Mouse (Mus musculus) neural tube, embryonic 14.5 days (tissue): ENCODE measurements around the gene Zdhhc22. TPM values are rescaled to one million over a fixed set of nuclear protein-coding genes. Genes with fewer than 3 reads are reported as not detected.

Experiments used
- ATAC-seq: fragments of 200-750 bp; cut with Nextera tagmentation; 2 replicates; pipeline ENCODE4 v1.8.0; 2017; ENCODE audit warnings: low read depth, mild to moderate bottlenecking, moderate TSS enrichment, moderate library complexity
- H3K27ac ChIP-seq: fragments of 300-500 bp; sonication (generic); 2 replicates; pipeline ENCODE4 v1.5.1; 2014; ENCODE audit warnings: low read depth, mild to moderate bottlenecking, control low read depth, low read length, moderate library complexity, mixed read lengths
- H3K27me3 ChIP-seq: fragments of 300-500 bp; sonication (generic); 2 replicates; pipeline ENCODE4 v1.6.1; 2014; ENCODE audit warnings: low read length; ENCODE audit not compliant: control insufficient read depth, insufficient read depth
- H3K36me3 ChIP-seq: fragments of 300-500 bp; sonication (generic); 2 replicates; pipeline ENCODE4 v1.6.1; 2014; ENCODE audit warnings: low read length, mixed read lengths; ENCODE audit not compliant: control insufficient read depth, insufficient read depth
- H3K4me1 ChIP-seq: fragments of 300-500 bp; sonication (generic); 2 replicates; pipeline ENCODE4 v1.6.1; 2014; ENCODE audit warnings: low read length; ENCODE audit not compliant: control insufficient read depth, insufficient read depth
- H3K4me2 ChIP-seq: fragments of 300-500 bp; sonication (generic); 2 replicates; pipeline ENCODE4 v1.6.1; 2014; ENCODE audit warnings: mild to moderate bottlenecking, low read depth, low read length, control low read depth
- H3K4me3 ChIP-seq: fragments of 300-500 bp; sonication (generic); 2 replicates; pipeline ENCODE4 v1.5.1; 2014; ENCODE audit warnings: low read depth, low read length, control low read depth, mixed read lengths
- H3K9ac ChIP-seq: fragments of 300-500 bp; sonication (generic); replicated peaks from 2 replicates; pipeline ENCODE4 v1.6.1; 2014; ENCODE audit warnings: low read depth, mild to moderate bottlenecking, control low read depth, low read length, mixed read lengths
- H3K9me3 ChIP-seq: fragments of 300-500 bp; sonication (generic); 2 replicates; pipeline ENCODE4 v1.6.1; 2016; ENCODE audit warnings: low read length; ENCODE audit not compliant: control insufficient read depth
- WGBS: fragments of 180-500 bp; shearing (Covaris S2); extraction: QIAGEN DNeasy Blood & Tissue Kit; methylation state at CpG from one replicate; pipeline ENCODE4 v1.1.7; 2014; 5-methylcytosine and 5-hydroxymethylcytosine counted together
- polyA plus RNA-seq: library from polyadenylated mRNA; unstranded; fragments of >200 nt; fragmentation: Nextera tagmentation; extraction: Ambion mirVana; gene quantifications from 2 replicates; pipeline ENCODE4 v1.2.1, GENCODE M21; 2014

Zdhhc22 gene
- polyA plus RNA-seq, result 10.3 and 20.5 TPM in 2 replicates

- peaks cover 32% of the 10 kb centered on the region for H3K27me3 ChIP-seq
These were observed at the start of gene Zdhhc22 for GRCm38 (mm10) chr12:86989890-86990754. TSS of gene Zdhhc22 (minus strand) at chr12:86990430.

GRCm38 (mm10) chr12:87036631-87037030, 46.4 kb upstream of the Zdhhc22 start:
- H3K27ac ChIP-seq, result no peak overlapping the region
- ATAC-seq, result no peak
- H3K4me2 ChIP-seq, result no peak overlapping the region
- H3K4me1 ChIP-seq, result no peaks in the 10 kb centered on the region
- no peaks in the 10 kb centered on the region for H3K36me3 ChIP-seq
- no peaks in the 10 kb centered on the region for H3K9me3 ChIP-seq
- H3K4me3 ChIP-seq, result no peak overlapping the region
- 97% methylated on average over 7 of the region's 7 CpGs for WGBS
- H3K9ac ChIP-seq, result no peak overlapping the region
- no peaks in the 10 kb centered on the region for H3K27me3 ChIP-seq

More at GRCm38 (mm10) chr12:86989890-86990754, at the start of gene Zdhhc22:
- peak; percentile 84 for ATAC-seq
- peak within 1 kb of the TSS; percentile 77 for H3K9ac ChIP-seq
- peak within 1 kb of the TSS; percentile 84 for H3K4me2 ChIP-seq
- H3K9me3 ChIP-seq, result no peaks in the 10 kb centered on the region
- peaks cover 6% of the 10 kb centered on the region; the same call in 1 of the 2 replicates for H3K4me1 ChIP-seq
- WGBS, result 1% methylated on average over 55 of the region's 68 CpGs
- peak within 1 kb of the TSS; percentile 39 for H3K27ac ChIP-seq
- H3K36me3 ChIP-seq, result no peaks in the 10 kb centered on the region
- H3K4me3 ChIP-seq, result peak within 1 kb of the TSS; percentile 58

GRCm38 (mm10) chr12:87031163-87031763, 41.0 kb upstream of the Zdhhc22 start:
- Histone ChIP-seq H3K27ac (no peak overlapping the region), H3K9ac (no peak overlapping the region), H3K9me3 (no peaks in the 10 kb centered on the region), H3K4me1 (0 out of 2 replicates have a peak, but pooled peaks cover 3% of the 10 kb centered on the region), H3K4me2 (no peak overlapping the region), H3K4me3 (no peak overlapping the region), H3K36me3 (no peaks in the 10 kb centered on the region), H3K27me3 (no peaks in the 10 kb centered on the region)
- WGBS, result 80% methylated on average over 5 of the region's 5 CpGs
- no peak for ATAC-seq

GRCm38 (mm10) chr12:87029251-87029976, 39.2 kb upstream of the Zdhhc22 start:
- no peaks in the 10 kb centered on the region for H3K36me3 ChIP-seq
- ATAC-seq, result no peak
- no peak overlapping the region for H3K4me2 ChIP-seq
- H3K9ac ChIP-seq, result no peak overlapping the region
- no peaks in the 10 kb centered on the region for H3K27me3 ChIP-seq
- H3K27ac ChIP-seq, result no peak overlapping the region
- no peak overlapping the region for H3K4me3 ChIP-seq
- H3K4me1 ChIP-seq, result 0 out of 2 replicates have a peak, but pooled peaks cover 3% of the 10 kb centered on the region
- 71% methylated on average over 5 of the region's 5 CpGs for WGBS
- H3K9me3 ChIP-seq, result no peaks in the 10 kb centered on the region

- no peaks in the 10 kb centered on the region for H3K27me3 ChIP-seq
- no peak overlapping the region for H3K27ac ChIP-seq
- no peak for ATAC-seq
- H3K9me3 ChIP-seq, result no peaks in the 10 kb centered on the region
- no peaks in the 10 kb centered on the region for H3K36me3 ChIP-seq
- 68% methylated on average over 2 of the region's 2 CpGs for WGBS
- H3K4me1 ChIP-seq, result 0 out of 2 replicates have a peak, but pooled peaks cover 3% of the 10 kb centered on the region
- H3K9ac ChIP-seq, result no peak overlapping the region
- H3K4me2 ChIP-seq, result peak overlapping the region; percentile 76; the same call in 1 of the 2 replicates
- H3K4me3 ChIP-seq, result no peak overlapping the region
These were observed 37.8 kb upstream of the Zdhhc22 start for GRCm38 (mm10) chr12:87028068-87028467.

- no peaks in the 10 kb centered on the region for H3K36me3 ChIP-seq
- no peaks in the 10 kb centered on the region for H3K9me3 ChIP-seq
- H3K4me1 ChIP-seq, result 0 out of 2 replicates have a peak, but pooled peaks cover 3% of the 10 kb centered on the region
- H3K27ac ChIP-seq, result no peak overlapping the region
- peak overlapping the region; percentile 76 for H3K4me2 ChIP-seq
- no peak for ATAC-seq
- peak overlapping the region; percentile 69; the same call in 1 of the 2 replicates for H3K9ac ChIP-seq
- 63% methylated on average over 5 of the region's 5 CpGs for WGBS
- H3K27me3 ChIP-seq, result no peaks in the 10 kb centered on the region
- H3K4me3 ChIP-seq, result peak overlapping the region; percentile 49
These were observed 37.2 kb upstream of the Zdhhc22 start for GRCm38 (mm10) chr12:87027391-87027790.

- ATAC-seq, result no peak
- Histone ChIP-seq H3K4me3 (peak overlapping the region; percentile 49), H3K9me3 (no peaks in the 10 kb centered on the region), H3K27ac (peak overlapping the region; percentile 78), H3K27me3 (no peaks in the 10 kb centered on the region), H3K4me1 (0 out of 2 replicates have a peak, but pooled peaks cover 3% of the 10 kb centered on the region), H3K36me3 (no peaks in the 10 kb centered on the region), H3K9ac (peak overlapping the region; percentile 69), H3K4me2 (peak overlapping the region; percentile 76)
- 15% methylated on average over 8 of the region's 8 CpGs for WGBS
These were observed 36.6 kb upstream of the Zdhhc22 start for GRCm38 (mm10) chr12:87026871-87027240.

- Histone ChIP-seq H3K4me1 (0 out of 2 replicates have a peak, but pooled peaks cover 3% of the 10 kb centered on the region), H3K4me3 (peak overlapping the region; percentile 49), H3K9ac (peak overlapping the region; percentile 69), H3K36me3 (no peaks in the 10 kb centered on the region), H3K27ac (peak overlapping the region; percentile 78), H3K4me2 (peak overlapping the region; percentile 76), H3K27me3 (no peaks in the 10 kb centered on the region), H3K9me3 (no peaks in the 10 kb centered on the region)
- peak; percentile 86 for ATAC-seq
- WGBS, result 3% methylated on average over 30 of the region's 30 CpGs
These were observed 36.1 kb upstream of the Zdhhc22 start for GRCm38 (mm10) chr12:87026109-87026870.
